Mouse (Mus musculus) thymus, postnatal 36 days (tissue): ENCODE results near the gene Kcnip1.

ENCODE experiments used
- DNase-seq, 2 experiments: peaks; one replicate each; pipeline ENCODE4 v3.0.0; 2022; ENCODE audit warnings: mixed read lengths in 2 of 2

Kcnip1 gene

DNA sequence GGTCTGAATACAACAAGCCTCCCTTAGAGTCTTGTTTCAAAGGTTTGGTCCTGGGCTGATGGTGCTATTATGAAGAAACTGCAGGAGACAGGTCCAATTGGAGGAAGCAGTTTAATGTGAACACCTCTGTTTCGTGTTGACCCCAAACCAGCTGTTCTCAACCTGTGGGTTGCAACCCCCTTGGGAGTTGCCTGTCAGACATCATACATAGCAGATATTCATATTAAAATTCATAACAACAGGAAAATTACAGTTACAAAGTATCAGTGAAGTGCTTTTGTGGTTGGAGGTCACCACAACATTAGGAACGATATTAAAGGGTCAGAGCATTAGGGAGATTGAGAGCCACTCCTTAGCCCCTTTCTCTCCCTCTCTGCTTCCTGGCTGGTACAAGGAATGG, 91.2 kb downstream of the Kcnip1 start:
- DNase-seq, result no peak

DNA sequence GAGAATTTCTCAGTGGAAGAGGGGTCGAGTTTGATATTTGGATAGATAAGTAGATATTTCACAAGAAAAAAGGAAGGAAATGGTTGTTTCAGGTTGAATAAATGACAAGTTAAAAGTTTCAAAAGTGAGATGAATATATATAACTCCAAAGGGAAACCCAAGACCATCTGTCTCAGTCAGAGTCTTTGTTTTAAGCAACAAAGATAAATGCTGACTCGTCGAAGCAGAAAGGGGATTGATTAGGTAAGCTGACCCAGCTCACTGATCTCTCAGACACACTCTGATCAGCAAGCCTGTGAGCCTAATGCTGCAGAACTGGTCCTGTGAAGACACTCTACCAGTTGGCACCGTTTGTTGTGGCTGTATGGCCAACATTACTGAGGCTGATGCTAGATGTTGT, 101.9 kb downstream of the Kcnip1 start:
- no peak for DNase-seq

DNA sequence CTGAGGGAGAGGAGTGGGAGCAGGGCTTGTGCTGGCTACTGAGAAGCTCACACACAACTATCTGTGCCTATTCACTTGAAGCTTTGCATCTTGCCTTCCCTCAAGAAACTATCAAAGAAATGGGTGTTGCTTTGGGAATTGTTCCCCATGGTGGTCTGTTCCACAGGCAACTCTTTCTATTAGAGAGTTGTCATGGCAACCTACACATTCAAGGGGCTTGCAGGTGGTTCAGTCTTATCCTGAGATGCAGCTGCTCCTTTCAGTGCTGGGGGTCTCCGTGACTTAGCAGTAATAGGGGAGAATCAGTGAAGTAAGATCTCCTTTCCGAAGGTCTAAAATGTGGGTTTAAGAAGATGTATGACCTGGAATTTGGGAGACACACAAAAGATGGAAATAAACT, 102.6 kb downstream of the Kcnip1 start:
- DNase-seq, result no peak

DNA sequence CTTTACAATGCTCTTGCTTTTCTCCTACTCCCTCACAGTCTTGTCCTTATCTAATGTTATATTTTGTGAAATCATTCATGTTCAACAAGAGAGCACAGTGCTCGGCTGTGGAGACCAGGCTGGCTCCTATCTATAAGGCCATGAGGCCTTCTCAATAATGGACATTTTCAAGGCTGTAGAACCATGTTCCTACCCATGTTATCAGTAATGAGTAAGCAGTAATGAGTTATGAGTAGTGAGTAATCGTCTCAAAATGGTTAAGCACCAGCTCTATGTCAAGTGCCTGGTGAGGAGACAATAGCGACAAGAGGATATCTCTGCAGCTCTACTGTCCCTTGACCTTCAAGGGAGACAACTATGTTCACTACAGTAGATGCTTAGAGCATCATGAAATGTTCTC, 105.3 kb downstream of the Kcnip1 start:
- DNase-seq, result no peak

DNA sequence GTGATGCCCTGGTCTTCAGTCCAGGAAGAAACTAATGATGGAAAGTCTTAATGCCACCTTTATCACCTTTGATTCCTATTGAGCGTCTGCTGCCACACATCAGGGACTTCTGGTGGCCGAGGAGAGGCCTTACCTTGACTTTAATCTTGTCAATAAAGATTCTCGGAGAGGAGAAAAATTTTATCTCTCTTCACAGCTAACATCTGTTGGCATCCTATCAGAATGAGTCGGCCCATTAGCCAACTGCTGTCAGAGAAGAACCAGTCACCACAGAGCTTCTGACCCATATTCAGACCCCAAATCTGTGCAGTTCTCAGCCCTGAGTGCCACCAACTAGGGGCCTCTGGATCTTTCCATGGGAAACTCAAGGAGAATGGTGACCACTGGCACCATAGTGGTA, 107.0 kb downstream of the Kcnip1 start:
- DNase-seq, result no peak

GRCm38 (mm10) chr11:33882731-33883328, 110.1 kb downstream of the Kcnip1 start:
- DNase-seq, result no peak

GRCm38 (mm10) chr11:33874925-33875324, 118.0 kb downstream of the Kcnip1 start:
- DNase-seq, result no peak

DNA sequence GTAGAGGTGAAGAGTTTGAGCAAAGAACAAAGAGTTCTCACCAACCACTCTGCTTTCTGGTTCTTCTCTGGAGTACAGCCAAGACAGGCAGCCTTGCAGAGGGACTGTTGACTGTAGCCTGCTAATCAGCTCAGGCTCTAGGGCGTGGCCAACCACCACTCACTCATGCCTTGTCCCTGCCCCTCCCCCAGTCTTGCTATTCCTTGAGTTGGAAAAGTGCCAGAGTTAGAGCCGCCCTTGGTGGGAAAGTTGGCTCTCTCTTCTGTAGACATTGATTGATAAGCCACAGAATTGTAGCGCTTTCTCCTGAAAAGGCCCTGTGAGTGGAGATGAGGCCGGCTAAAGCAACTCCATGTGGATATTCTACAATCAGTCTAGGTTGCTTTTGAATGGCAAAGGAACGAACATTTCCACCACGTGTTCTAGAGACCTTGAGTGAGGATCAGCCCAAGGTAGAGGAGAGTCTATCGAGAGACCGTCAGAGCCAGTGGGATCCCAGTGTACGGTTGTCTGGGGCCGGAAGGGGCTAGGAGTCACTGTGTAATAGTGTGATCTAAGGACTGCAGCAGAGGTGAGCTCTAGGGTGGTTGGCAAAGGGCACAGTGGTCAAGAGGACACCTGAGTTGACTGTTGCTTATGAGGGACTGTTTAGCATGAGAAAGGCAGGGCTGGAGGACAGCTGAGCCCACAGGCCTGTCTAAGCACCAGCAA, 119.7 kb downstream of the Kcnip1 start:
- DNase-seq, result no peak

DNA sequence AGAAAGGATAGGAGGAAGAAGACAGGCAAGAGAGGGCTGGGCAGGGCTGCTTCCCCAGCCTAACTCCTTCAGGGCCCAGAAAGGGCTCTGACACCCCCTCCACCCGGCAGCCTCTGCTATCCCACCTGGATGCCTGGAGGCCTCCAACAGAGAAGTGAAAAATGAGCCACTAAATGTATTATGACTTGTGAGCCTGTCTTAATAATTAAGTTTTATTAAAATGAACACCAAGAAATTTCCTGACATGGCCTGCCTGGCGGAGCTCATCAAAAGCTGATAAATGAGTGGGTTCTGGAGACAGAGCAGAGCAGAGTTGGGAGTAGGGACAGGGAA, 120.3 kb downstream of the Kcnip1 start:
- DNase-seq, result no peak

DNA sequence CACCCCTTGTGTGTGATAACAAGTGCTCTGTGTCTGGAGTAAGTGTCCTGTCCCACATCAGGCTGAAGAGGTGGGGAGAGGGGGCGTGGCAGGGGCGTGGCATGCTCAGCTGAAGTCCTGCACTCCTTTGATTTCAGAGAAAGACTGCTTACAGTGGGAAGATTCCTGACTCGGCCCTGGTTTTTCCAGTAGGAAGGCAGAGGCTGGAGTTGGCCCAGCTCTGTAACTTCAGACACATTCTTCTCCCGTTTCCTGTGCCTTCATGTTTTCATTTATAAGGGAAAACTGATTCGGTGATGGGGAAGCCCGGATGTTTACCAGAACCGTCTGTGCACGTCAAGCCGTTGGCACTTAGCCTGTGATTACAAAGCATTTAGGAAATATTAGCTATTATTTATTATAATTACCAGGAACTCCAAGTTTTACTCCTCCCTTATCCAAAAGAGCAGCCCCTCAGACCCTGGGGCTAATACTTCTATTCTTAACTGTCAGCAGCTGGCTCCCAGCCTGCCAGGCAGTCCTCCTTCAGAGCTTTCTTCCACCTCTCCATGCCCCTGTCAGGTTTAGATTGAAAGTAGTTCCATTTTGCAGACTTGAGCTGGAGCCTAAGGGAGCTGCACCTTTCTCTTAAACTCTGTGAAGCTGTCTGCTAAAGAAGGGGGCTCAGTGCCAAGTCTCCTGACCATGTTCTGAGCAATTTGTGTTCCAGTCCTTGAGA, 120.8 kb downstream of the Kcnip1 start:
- DNase-seq, result no peak

- DNase-seq, result no peak
Measured at GRCm38 (mm10) chr11:33870246-33870645, 122.7 kb downstream of the Kcnip1 start.

- no peak for DNase-seq
Measured at GRCm38 (mm10) chr11:33869559-33869958, 123.4 kb downstream of the Kcnip1 start.

DNA sequence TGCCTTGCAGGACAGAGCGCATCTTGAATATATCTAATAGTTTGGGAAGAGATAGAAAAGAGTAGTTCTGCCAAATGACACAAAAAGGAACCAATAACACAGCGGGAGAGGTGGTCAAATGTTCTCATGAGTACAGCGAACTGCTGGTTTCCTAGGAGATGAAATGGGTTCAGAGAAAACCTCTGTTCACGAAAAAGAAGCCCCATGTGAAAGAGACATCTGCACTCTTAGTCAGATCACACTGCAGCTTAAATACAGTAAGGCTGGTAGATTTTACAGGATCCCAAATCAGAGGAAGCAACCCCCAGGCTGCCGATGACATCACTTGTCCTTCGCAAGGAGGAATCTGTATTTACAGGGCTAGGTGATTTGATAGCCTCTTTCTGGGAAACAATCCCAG, 126.2 kb downstream of the Kcnip1 start:
- DNase-seq, result no peak

DNA sequence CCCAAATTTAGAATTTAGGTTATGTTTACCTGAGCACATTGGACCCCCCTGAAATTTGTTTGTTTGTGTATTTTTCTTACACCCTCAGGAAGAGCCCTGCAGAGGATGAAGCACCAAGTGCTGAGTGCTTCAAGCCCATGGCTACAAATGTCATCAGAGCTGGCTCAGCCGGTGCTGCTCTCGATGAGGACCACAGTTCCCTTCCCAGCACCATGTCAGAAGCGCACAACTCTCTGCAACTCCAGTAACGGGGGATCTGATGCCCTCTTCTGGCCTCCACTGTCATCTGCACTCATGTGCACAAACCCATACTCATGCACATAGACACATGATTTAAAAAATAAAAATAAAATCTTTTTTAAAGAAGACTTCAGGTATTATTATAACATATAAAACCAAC, 128.7 kb downstream of the Kcnip1 start:
- DNase-seq, result no peak

GRCm38 (mm10) chr11:33861823-33862222, 131.1 kb downstream of the Kcnip1 start:
- no peak for DNase-seq

GRCm38 (mm10) chr11:33860905-33861582, 131.9 kb downstream of the Kcnip1 start:
- DNase-seq, result no peak

GRCm38 (mm10) chr11:33849614-33850013, 143.3 kb downstream of the Kcnip1 start:
- no peak for DNase-seq

- DNase-seq, result no peak
Measured at GRCm38 (mm10) chr11:33848685-33849084, 144.3 kb downstream of the Kcnip1 start.

GRCm38 (mm10) chr11:33845931-33846330, 147.0 kb downstream of the Kcnip1 start:
- DNase-seq, result no peak

DNA sequence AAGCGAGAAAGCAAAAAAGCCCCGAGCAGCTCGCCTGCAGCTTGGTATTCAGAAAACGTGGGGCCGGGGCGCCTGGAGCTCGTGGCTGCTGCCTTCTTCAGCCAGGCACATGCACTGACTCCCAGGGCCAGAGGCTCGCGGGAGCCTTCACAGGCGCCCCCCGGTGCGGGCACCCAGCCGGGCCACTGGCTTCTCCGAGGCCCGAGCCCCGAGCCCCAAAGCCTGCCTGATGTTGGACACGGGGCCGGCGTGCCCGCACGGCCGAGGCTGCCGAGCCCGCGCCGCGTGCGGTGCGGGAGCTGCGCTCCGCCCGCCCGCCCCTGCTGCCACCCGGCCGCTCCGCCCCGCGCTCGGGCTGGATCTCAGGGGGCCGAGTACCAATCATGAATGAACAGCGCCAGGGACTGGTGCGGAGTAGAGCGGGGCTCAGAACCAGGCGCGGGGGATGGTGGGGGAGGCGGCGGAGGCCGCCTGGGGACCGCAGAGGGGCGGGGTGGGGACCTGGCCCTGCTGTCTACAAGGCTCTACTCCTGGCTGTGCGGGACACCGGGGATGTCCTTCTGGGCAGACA, 149.6 kb downstream of the Kcnip1 start:
- no peak for DNase-seq

DNA sequence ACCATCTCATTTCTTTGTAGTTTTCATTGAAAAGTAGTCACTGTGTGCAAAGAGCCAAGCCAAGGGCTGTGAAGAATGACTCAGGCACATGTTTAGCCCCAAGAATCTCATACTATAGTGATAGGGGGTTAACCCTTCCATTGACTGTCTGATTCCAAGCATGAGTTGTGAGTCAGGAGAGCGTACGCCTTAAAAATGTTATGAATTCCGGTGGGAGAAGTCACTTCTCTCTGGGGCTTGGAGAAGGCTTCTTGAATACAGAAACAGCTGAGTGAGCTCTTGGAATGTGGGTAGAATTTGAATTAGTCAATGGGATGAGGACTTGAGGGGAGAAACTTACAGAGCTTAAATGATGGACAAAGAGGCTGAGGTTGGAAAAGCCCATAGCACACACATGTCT, 153.9 kb downstream of the Kcnip1 start:
- no peak for DNase-seq

DNA sequence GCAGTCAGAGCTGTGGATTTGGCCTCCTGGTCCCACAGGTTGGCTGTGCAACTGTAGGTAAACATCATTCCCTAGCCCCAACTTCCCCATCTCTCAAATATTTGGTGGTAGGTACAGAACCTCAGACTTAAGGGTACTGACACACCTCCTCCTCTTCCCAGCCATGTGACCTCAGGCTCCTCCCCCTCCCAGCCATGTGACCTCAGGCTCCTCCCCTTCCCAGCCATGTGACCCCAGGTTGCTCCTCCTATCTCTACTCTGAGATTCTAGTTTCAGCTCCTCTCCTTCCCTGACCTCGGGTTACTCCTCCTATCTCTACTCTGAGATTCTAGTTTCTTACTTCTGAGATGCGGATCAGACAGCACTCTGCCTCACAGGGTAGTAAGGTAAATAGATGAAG, 163.2 kb downstream of the Kcnip1 start:
- no peak for DNase-seq

GRCm38 (mm10) chr11:33827829-33828206, 165.1 kb downstream of the Kcnip1 start:
- DNase-seq, result no peak
